Mouse (Mus musculus) myocyte (in vitro differentiated cells): Measurements from ENCODE around the gene Spryd7.

ENCODE experiments used
- E2F4 ChIP-seq: IDR thresholded peaks from one replicate; pipeline ENCODE4 v1.6.1; 2011; ENCODE audit warnings: mild to moderate bottlenecking, control low read depth, moderate library complexity; ENCODE audit not compliant: insufficient read depth
- MAX ChIP-seq: IDR thresholded peaks from one replicate; pipeline ENCODE4 v1.6.1; 2011; ENCODE audit warnings: low read depth, mild to moderate bottlenecking, control low read depth
- MYOD1 ChIP-seq, 3 experiments: IDR thresholded peaks; one replicate each; pipeline ENCODE4 v1.6.1; 2011; ENCODE audit warnings: control low read depth in 2 of 3, low read depth in 2 of 3, mild to moderate bottlenecking in 2 of 3, moderate library complexity in 1 of 3; ENCODE audit not compliant: insufficient read length in 2 of 3, control insufficient read depth in 1 of 3
- MYOG ChIP-seq, 3 experiments: IDR thresholded peaks; one replicate each; pipeline ENCODE4 v1.6.1; 2011; ENCODE audit warnings: control low read depth in 2 of 3, low read depth in 2 of 3, mild to moderate bottlenecking in 2 of 3; ENCODE audit not compliant: insufficient read length in 2 of 3, control insufficient read depth in 1 of 3, insufficient read depth in 1 of 3
- POLR2A ChIP-seq: IDR thresholded peaks from one replicate; pipeline ENCODE4 v1.6.1; 2011; ENCODE audit warnings: low read depth, mild to moderate bottlenecking, control low read depth, moderate library complexity; ENCODE audit not compliant: insufficient read length
- POLR2AphosphoS2 ChIP-seq: IDR thresholded peaks from one replicate; pipeline ENCODE4 v1.6.1; 2011; ENCODE audit warnings: low read depth, control low read depth; ENCODE audit not compliant: insufficient read length
- SRF ChIP-seq: IDR thresholded peaks from one replicate; pipeline ENCODE4 v1.6.1; 2011; ENCODE audit warnings: low read depth; ENCODE audit not compliant: control insufficient read depth, insufficient read length
- TCF12 ChIP-seq: IDR thresholded peaks from one replicate; pipeline ENCODE4 v1.6.1; 2011; ENCODE audit warnings: mild to moderate bottlenecking, control low read depth; ENCODE audit not compliant: poor library complexity, insufficient read depth, severe bottlenecking
- TCF3 ChIP-seq: IDR thresholded peaks from one replicate; pipeline ENCODE4 v1.6.1; 2011; ENCODE audit warnings: low read depth, control low read depth; ENCODE audit not compliant: insufficient read length

DNA sequence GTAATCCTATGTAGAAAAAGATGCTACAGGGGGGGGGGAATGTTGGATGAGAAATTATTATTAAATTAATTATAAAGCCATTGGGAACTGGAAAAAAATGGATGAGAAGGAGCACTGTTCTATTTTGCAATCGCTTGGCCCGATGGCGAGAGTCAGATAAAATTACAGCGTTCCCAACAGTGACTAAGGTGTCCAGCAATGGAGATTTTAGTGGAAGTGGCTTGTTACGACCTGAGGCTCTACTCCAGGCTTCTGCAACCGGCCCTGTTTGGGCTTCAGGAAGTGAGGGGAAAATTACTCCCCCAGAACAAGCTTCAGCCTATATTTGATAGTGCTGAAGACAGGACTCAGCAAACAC is 776 bp downstream of the Spryd7 start:
- TF ChIP-seq E2F4 (no peak), MAX (no peak), SRF (no peak), TCF3 (no peak), TCF12 (no peak), POLR2A (no peak), POLR2AphosphoS2 (no peak), MYOG (IDR thresholded peaks at IDR 0.05; ENCODE audit: control insufficient read depth in 1 of 3, insufficient read depth in 1 of 3, insufficient read length in 2 of 3, low read depth in 2 of 3) (no peak), MYOD1 (IDR thresholded peaks at IDR 0.05; ENCODE audit: control insufficient read depth in 1 of 3, insufficient read length in 2 of 3, low read depth in 2 of 3) (no peak)
